Mouse (Mus musculus): Measurements from ENCODE around the gene Nfkb1. TPM values are rescaled to one million over a fixed set of nuclear protein-coding genes. Genes with fewer than 3 reads are reported as not detected.
A peak's percentile ranks its signal among the peaks of the same experiment; 100 is the strongest.

Gene Nfkb1
- polyA plus RNA-seq, 1 experiment from 2014 or later, result 12.3 TPM

DNA sequence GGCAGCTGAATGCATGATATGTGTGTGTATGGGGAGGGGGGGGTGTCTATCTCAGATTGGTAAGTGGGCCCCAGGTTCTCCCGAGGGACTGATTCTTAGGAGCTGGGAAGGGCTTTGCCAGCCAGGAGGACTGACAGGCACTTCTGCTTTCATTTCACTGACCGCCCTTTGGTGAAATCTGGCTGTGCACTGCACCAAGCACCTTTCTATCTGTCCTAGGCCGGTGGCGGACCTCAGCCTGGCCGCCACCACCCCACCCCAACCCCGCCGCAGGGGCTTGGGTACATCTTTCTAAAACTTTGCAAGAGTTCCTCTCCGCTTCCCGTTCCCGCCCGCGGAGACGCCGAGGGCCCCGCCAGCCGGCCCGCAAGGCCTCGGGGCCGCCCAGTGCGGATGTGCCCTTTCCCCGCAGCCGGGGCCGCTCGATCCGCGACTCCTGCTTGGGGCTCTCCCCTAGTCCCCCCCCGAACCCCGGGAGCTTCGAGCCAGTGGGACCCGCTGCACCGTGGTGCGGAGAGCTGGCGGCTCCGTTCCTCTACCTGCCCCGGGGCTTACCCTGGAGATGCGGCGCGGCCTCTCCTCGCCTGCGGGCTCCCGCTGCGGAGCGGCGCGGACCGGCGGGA lies 668 bp downstream of the Nfkb1 start:
- H3K4me1 ChIP-seq (replicated peaks; ENCODE audit: control insufficient read depth, insufficient read depth, low read length), result no peaks in the 10 kb centered on the region; the same call in 1 of the 2 replicates
- peak overlapping the region; percentile 74 for H3K4me3 ChIP-seq (ENCODE audit: low read depth, low read length)
- H3K27ac ChIP-seq (ENCODE audit: low read depth, low read length), result peak overlapping the region; percentile 89
- H3K27me3 ChIP-seq (ENCODE audit: control insufficient read depth, insufficient read depth, low read length), result no peaks in the 10 kb centered on the region
- peak overlapping the region; percentile 76 for H3K4me2 ChIP-seq (replicated peaks; ENCODE audit: low read depth, low read length)
- no peaks in the 10 kb centered on the region for H3K9me3 ChIP-seq (ENCODE audit: control insufficient read depth, low read length)
- no peaks in the 10 kb centered on the region for H3K36me3 ChIP-seq (ENCODE audit: control insufficient read depth, insufficient read depth, low read length)
- H3K9ac ChIP-seq (ENCODE audit: low read depth, low read length), result peak overlapping the region; percentile 96
- peak; percentile 73 for DNase-seq (ENCODE audit: low spot score)
- under 1% methylated on average over 39 of the region's 47 CpGs for WGBS
- peak; percentile 69 for ATAC-seq (ENCODE audit: low FRiP score)

DNA sequence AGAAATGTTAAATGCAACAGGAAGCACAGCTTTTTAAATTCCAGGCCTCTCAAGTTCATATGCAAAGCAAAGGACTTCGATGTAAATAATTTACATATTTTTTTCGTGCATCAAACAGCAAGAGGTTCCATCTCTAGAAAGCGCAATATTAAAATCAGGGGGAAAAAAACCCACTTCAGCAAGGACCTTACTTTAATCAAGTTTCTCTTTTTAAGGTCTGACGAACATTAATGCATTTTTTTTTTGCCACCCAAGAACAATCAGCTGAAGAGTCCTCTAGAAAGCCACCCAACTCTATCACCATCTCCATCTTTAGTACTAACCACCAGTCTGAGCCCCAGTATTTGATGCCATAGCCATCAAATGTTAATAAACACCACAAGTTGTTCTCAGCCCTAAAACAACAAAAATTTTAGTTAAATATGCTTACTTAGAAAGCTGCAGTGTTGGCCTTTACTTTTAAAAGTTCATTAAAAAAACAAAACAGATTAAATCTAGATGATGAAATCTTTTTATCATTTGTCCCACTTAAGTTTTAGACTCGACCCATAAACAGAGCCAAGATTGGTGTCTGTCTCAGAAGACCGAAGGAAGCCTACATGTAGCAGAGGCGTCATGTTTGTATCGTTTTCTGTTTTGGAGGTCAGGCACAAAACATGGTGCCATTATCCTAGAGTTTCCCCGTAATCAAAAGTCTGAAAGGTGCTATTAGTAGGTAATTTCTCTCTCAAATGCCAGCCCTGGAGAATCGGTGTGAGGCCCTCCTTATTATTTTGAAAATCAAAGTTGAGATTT lies 1.4 kb downstream of the Nfkb1 start:
- no peak for DNase-seq (ENCODE audit: low spot score)
- no peak overlapping the region for H3K27ac ChIP-seq (ENCODE audit: low read depth, low read length)
- peak overlapping the region; percentile 96; the same call in 1 of the 2 replicates for H3K9ac ChIP-seq (ENCODE audit: low read depth, low read length)
- 62% methylated on average over 10 of the region's 10 CpGs for WGBS
- H3K4me3 ChIP-seq (ENCODE audit: low read depth, low read length), result peak overlapping the region; percentile 74
- no peaks in the 10 kb centered on the region for H3K27me3 ChIP-seq (ENCODE audit: control insufficient read depth, insufficient read depth, low read length)
- no peak for ATAC-seq (ENCODE audit: low FRiP score)
- H3K4me1 ChIP-seq (replicated peaks; ENCODE audit: control insufficient read depth, insufficient read depth, low read length), result no peaks in the 10 kb centered on the region; the same call in 1 of the 2 replicates
- H3K9me3 ChIP-seq (ENCODE audit: control insufficient read depth, low read length), result no peaks in the 10 kb centered on the region
- peak overlapping the region; percentile 76 for H3K4me2 ChIP-seq (replicated peaks; ENCODE audit: low read depth, low read length)
- no peaks in the 10 kb centered on the region for H3K36me3 ChIP-seq (ENCODE audit: control insufficient read depth, insufficient read depth, low read length)

DNA sequence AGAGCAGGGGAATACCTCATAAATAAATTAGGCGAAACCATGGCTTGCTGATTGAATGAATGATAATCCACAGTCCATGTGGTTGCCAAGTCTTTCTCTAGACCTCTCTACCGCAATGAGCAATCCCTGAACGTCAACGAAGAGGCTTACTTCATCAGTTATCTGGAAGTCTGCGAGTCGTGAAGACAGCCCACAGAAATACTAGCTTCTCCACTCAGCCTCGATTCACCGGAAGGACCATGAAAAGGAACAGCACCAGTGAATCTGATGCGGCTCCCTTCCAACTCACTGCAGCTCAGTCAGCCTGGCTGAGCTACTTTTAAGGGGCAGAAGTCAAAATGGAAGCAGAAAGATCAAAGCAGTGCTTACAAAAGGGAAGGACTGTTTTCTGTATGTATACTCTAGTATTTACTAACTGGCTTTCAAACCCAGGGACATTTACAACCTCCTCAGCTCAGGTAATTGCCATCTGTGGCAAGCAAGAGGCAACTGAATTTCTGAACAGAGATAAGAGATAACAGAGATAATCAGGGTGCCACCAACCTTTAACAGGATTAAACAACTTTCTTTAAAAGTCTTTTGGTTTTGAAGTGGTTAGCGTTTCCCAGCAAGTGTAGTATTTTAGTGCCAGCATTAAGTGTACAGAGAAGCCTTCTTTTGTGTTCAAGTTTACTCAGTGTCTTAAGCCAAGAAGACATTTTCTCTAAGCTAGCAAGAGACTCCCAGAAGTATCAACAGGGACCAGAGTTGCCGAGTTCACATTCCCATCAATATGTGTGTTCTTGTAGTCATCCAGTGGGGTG lies 2.2 kb downstream of the Nfkb1 start:
- H3K36me3 ChIP-seq (ENCODE audit: control insufficient read depth, insufficient read depth, low read length), result no peaks in the 10 kb centered on the region
- DNase-seq (ENCODE audit: low spot score) (no peak), ATAC-seq (ENCODE audit: low FRiP score) (no peak)
- no peaks in the 10 kb centered on the region for H3K9me3 ChIP-seq (ENCODE audit: control insufficient read depth, low read length)
- no peaks in the 10 kb centered on the region for H3K27me3 ChIP-seq (ENCODE audit: control insufficient read depth, insufficient read depth, low read length)
- no peak overlapping the region for H3K9ac ChIP-seq (ENCODE audit: low read depth, low read length)
- H3K4me1 ChIP-seq (replicated peaks; ENCODE audit: control insufficient read depth, insufficient read depth, low read length), result no peaks in the 10 kb centered on the region; the same call in 1 of the 2 replicates
- no peak overlapping the region for H3K4me2 ChIP-seq (replicated peaks; ENCODE audit: low read depth, low read length)
- no peak overlapping the region for H3K27ac ChIP-seq (ENCODE audit: low read depth, low read length)
- 75% methylated on average over 11 of the region's 11 CpGs for WGBS
- no peak overlapping the region for H3K4me3 ChIP-seq (ENCODE audit: low read depth, low read length)

DNA sequence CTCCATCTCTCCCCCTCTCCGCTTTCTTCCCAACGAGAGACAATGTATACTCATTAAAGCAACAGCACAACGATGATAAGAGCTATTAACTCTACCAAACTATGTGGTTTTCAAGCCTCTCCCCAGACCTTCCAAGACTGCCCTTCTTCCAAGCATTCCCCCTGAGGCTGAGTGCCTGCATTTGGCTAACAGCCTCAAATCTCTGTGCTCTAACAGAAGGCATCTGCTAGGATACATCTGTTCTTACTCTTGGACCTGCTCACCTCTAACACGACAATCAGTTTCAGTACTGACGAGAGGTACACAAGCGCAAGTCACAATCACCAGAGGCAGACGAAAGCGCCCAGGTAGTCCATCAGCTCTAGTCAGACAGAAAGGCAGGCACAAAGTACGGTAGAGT lies 3.4 kb downstream of the Nfkb1 start:
- Histone ChIP-seq H3K36me3 (ENCODE audit: control insufficient read depth, insufficient read depth, low read length) (no peaks in the 10 kb centered on the region), H3K4me2 (replicated peaks; ENCODE audit: low read depth, low read length) (no peak overlapping the region), H3K9me3 (ENCODE audit: control insufficient read depth, low read length) (no peaks in the 10 kb centered on the region), H3K27me3 (ENCODE audit: control insufficient read depth, insufficient read depth, low read length) (no peaks in the 10 kb centered on the region), H3K9ac (ENCODE audit: low read depth, low read length) (no peak overlapping the region), H3K4me1 (replicated peaks; ENCODE audit: control insufficient read depth, insufficient read depth, low read length) (no peaks in the 10 kb centered on the region), H3K4me3 (ENCODE audit: low read depth, low read length) (no peak overlapping the region), H3K27ac (ENCODE audit: low read depth, low read length) (no peak overlapping the region)
- DNase-seq (ENCODE audit: low spot score), result no peak
- WGBS, result 77% methylated on average over 9 of the region's 9 CpGs
- ATAC-seq (ENCODE audit: low FRiP score), result no peak

- Histone ChIP-seq H3K4me1 (replicated peaks; ENCODE audit: control insufficient read depth, insufficient read depth, low read length) (no peaks in the 10 kb centered on the region), H3K27me3 (ENCODE audit: control insufficient read depth, insufficient read depth, low read length) (no peaks in the 10 kb centered on the region), H3K9ac (ENCODE audit: low read depth, low read length) (no peak overlapping the region), H3K36me3 (ENCODE audit: control insufficient read depth, insufficient read depth, low read length) (no peaks in the 10 kb centered on the region), H3K9me3 (ENCODE audit: control insufficient read depth, low read length) (no peaks in the 10 kb centered on the region), H3K4me2 (replicated peaks; ENCODE audit: low read depth, low read length) (no peak overlapping the region), H3K27ac (ENCODE audit: low read depth, low read length) (no peak overlapping the region), H3K4me3 (ENCODE audit: low read depth, low read length) (no peak overlapping the region)
- 53% methylated on average over 5 of the region's 5 CpGs for WGBS
- ATAC-seq (ENCODE audit: low FRiP score) (no peak), DNase-seq (ENCODE audit: low spot score) (no peak)
These were observed 4.9 kb downstream of the Nfkb1 start for GRCm38 (mm10) chr3:135686419-135686818.

GRCm38 (mm10) chr3:135683275-135683674 lies 8.1 kb downstream of the Nfkb1 start:
- Histone ChIP-seq H3K9me3 (ENCODE audit: control insufficient read depth, low read length) (no peaks in the 10 kb centered on the region), H3K27ac (ENCODE audit: low read depth, low read length) (no peak overlapping the region), H3K4me3 (ENCODE audit: low read depth, low read length) (no peak overlapping the region), H3K9ac (ENCODE audit: low read depth, low read length) (no peak overlapping the region), H3K27me3 (ENCODE audit: control insufficient read depth, insufficient read depth, low read length) (no peaks in the 10 kb centered on the region), H3K4me2 (replicated peaks; ENCODE audit: low read depth, low read length) (no peak overlapping the region), H3K36me3 (ENCODE audit: control insufficient read depth, insufficient read depth, low read length) (no peaks in the 10 kb centered on the region), H3K4me1 (replicated peaks; ENCODE audit: control insufficient read depth, insufficient read depth, low read length) (no peaks in the 10 kb centered on the region)
- WGBS, result 77% methylated on average over 6 of the region's 6 CpGs
- ATAC-seq (ENCODE audit: low FRiP score) (no peak), DNase-seq (ENCODE audit: low spot score) (no peak)

- no peaks in the 10 kb centered on the region for H3K36me3 ChIP-seq (ENCODE audit: control insufficient read depth, insufficient read depth, low read length)
- H3K27me3 ChIP-seq (ENCODE audit: control insufficient read depth, insufficient read depth, low read length), result no peaks in the 10 kb centered on the region
- 31% methylated on average over 3 of the region's 3 CpGs for WGBS
- no peak overlapping the region for H3K9ac ChIP-seq (ENCODE audit: low read depth, low read length)
- no peak for ATAC-seq (ENCODE audit: low FRiP score)
- H3K4me1 ChIP-seq (replicated peaks; ENCODE audit: control insufficient read depth, insufficient read depth, low read length), result no peaks in the 10 kb centered on the region
- no peak overlapping the region for H3K4me2 ChIP-seq (replicated peaks; ENCODE audit: low read depth, low read length)
- no peaks in the 10 kb centered on the region for H3K9me3 ChIP-seq (ENCODE audit: control insufficient read depth, low read length)
- H3K4me3 ChIP-seq (ENCODE audit: low read depth, low read length), result no peak overlapping the region
- H3K27ac ChIP-seq (ENCODE audit: low read depth, low read length), result no peak overlapping the region
- DNase-seq (ENCODE audit: low spot score), result no peak
These were observed 9.1 kb downstream of the Nfkb1 start for GRCm38 (mm10) chr3:135682240-135682639.

DNA sequence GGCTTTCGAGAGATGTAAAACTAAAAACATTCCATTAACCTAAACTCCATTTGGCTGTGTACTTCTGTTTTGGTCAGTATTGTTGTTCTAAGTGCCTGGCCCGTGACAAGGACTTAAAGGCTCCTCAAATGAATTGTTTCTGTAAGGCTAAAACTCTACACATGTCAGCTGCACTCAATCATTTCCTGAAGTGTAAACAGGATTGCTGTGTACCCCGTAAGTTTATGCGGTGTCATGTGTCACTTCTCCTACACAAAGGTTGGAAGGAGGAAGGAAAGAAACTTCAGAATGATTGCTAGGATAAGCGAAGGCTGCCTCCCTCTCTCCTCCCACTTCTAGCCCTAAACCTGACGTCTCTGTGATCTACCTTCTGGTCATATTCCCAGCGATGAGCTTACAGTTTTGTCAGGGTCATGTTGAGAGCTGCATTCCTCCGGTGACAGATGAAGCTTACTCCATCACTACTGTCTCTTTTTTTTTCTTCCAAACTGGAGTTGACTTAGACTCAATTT lies 10.0 kb downstream of the Nfkb1 start:
- no peak for DNase-seq (ENCODE audit: low spot score)
- Histone ChIP-seq H3K4me1 (replicated peaks; ENCODE audit: control insufficient read depth, insufficient read depth, low read length) (no peaks in the 10 kb centered on the region), H3K4me3 (ENCODE audit: low read depth, low read length) (no peak overlapping the region), H3K27ac (ENCODE audit: low read depth, low read length) (no peak overlapping the region), H3K36me3 (ENCODE audit: control insufficient read depth, insufficient read depth, low read length) (no peaks in the 10 kb centered on the region), H3K4me2 (replicated peaks; ENCODE audit: low read depth, low read length) (no peak overlapping the region), H3K9me3 (ENCODE audit: control insufficient read depth, low read length) (no peaks in the 10 kb centered on the region), H3K27me3 (ENCODE audit: control insufficient read depth, insufficient read depth, low read length) (no peaks in the 10 kb centered on the region), H3K9ac (ENCODE audit: low read depth, low read length) (no peak overlapping the region)
- ATAC-seq (ENCODE audit: low FRiP score), result no peak
- 62% methylated on average over 8 of the region's 8 CpGs for WGBS

Data from hindbrain, embryonic 11.5 days (tissue).